Mouse (Mus musculus): ENCODE results near the gene Scyl3. TPM values are rescaled to one million over a fixed set of nuclear protein-coding genes. Genes with fewer than 3 reads are reported as not detected.

Scyl3 gene
- total RNA-seq, 2 experiments from 2014 or later, result 4.3 to 5.9 TPM

- no peak overlapping the region for H3K27ac ChIP-seq
- TF ChIP-seq CTCF (IDR thresholded peaks at IDR 0.05), result no peak
- intact Hi-C loops (cut with DNase I), result loop anchor here (2.0 kb wide), 1 partner anchor 763 kb away; no protein-coding TSS in a partner anchor
- DNase-seq, result no peak
- H3K4me3 ChIP-seq, result no peak overlapping the region
These were observed 16.9 kb upstream of the Scyl3 start for GRCm38 (mm10) chr1:163911981-163912380.

- no peak for DNase-seq
- Histone ChIP-seq H3K4me3 (no peak overlapping the region), H3K27ac (no peak overlapping the region)
- intact Hi-C loops (cut with DNase I), result no loop called here
- no peak for TF ChIP-seq CTCF (IDR thresholded peaks at IDR 0.05)
These were observed 11.3 kb upstream of the Scyl3 start for GRCm38 (mm10) chr1:163917349-163918160.

GRCm38 (mm10) chr1:163924093-163924492 lies 4.8 kb upstream of the Scyl3 start:
- intact Hi-C loops (cut with DNase I), result no loop called here
- DNase-seq, result no peak
- TF ChIP-seq CTCF (IDR thresholded peaks at IDR 0.05), result no peak
- no peak overlapping the region for H3K4me3 ChIP-seq
- H3K27ac ChIP-seq, result no peak overlapping the region

- Histone ChIP-seq H3K27ac (peak overlapping the region; percentile 94), H3K4me3 (peak overlapping the region; percentile 77)
- peak; percentile 91 for DNase-seq
- TF ChIP-seq CTCF (IDR thresholded peaks at IDR 0.05), result no peak
- intact Hi-C loops (cut with DNase I), result no loop called here
These were observed 947 bp downstream of the Scyl3 start for GRCm38 (mm10) chr1:163929636-163930457.

- intact Hi-C loops (cut with DNase I), result no loop called here
- TF ChIP-seq CTCF (IDR thresholded peaks at IDR 0.05), result no peak
- no peak for DNase-seq
These were observed 1.5 kb downstream of the Scyl3 start for GRCm38 (mm10) chr1:163930458-163930794.

GRCm38 (mm10) chr1:163931801-163932200 lies 2.9 kb downstream of the Scyl3 start:
- TF ChIP-seq CTCF (IDR thresholded peaks at IDR 0.05), result no peak
- Histone ChIP-seq H3K27ac (no peak overlapping the region), H3K4me3 (no peak overlapping the region)
- DNase-seq, result no peak
- intact Hi-C loops (cut with DNase I), result no loop called here

More at GRCm38 (mm10) chr1:163930458-163930794, 1.5 kb downstream of the Scyl3 start:
- H3K4me3 ChIP-seq, result peak overlapping the region; percentile 77
- peak overlapping the region; percentile 94 for H3K27ac ChIP-seq

GRCm38 (mm10) chr1:163934591-163934990 lies 5.7 kb downstream of the Scyl3 start:
- intact Hi-C loops (cut with DNase I), result no loop called here
- H3K27ac ChIP-seq, result no peak overlapping the region
- TF ChIP-seq CTCF (IDR thresholded peaks at IDR 0.05), result no peak
- no peak for DNase-seq
- H3K4me3 ChIP-seq, result no peak overlapping the region

- no peak for DNase-seq
- Histone ChIP-seq H3K4me3 (no peak overlapping the region), H3K27ac (no peak overlapping the region)
- no peak for TF ChIP-seq CTCF (IDR thresholded peaks at IDR 0.05)
- intact Hi-C loops (cut with DNase I), result no loop called here
These were observed 13.2 kb downstream of the Scyl3 start for GRCm38 (mm10) chr1:163942056-163942455.

GRCm38 (mm10) chr1:163953396-163953795 lies 24.5 kb downstream of the Scyl3 start:
- no peak overlapping the region for H3K27ac ChIP-seq
- TF ChIP-seq CTCF (IDR thresholded peaks at IDR 0.05), result no peak
- no peak for DNase-seq
- intact Hi-C loops (cut with DNase I), result no loop called here
- no peak overlapping the region for H3K4me3 ChIP-seq

GRCm38 (mm10) chr1:163958036-163958435 lies 29.1 kb downstream of the Scyl3 start:
- Histone ChIP-seq H3K27ac (no peak overlapping the region), H3K4me3 (no peak overlapping the region)
- no peak for DNase-seq
- TF ChIP-seq CTCF (IDR thresholded peaks at IDR 0.05), result no peak
- intact Hi-C loops (cut with DNase I), result no loop called here

- intact Hi-C loops (cut with DNase I), result no loop called here
- Histone ChIP-seq H3K4me3 (no peak overlapping the region), H3K27ac (no peak overlapping the region)
- DNase-seq, result no peak
- TF ChIP-seq CTCF (IDR thresholded peaks at IDR 0.05), result no peak
These were observed 35.2 kb downstream of the Scyl3 start for GRCm38 (mm10) chr1:163964008-163964689.

- intact Hi-C loops (cut with DNase I), result no loop called here
- no peak for DNase-seq
- TF ChIP-seq CTCF (IDR thresholded peaks at IDR 0.05), result no peak
- Histone ChIP-seq H3K4me3 (no peak overlapping the region), H3K27ac (no peak overlapping the region)
These were observed 45.6 kb downstream of the Scyl3 start for GRCm38 (mm10) chr1:163974471-163974870.

- TF ChIP-seq CTCF (IDR thresholded peaks at IDR 0.05), result no peak
- intact Hi-C loops (cut with DNase I), result no loop called here
- H3K4me3 ChIP-seq, result no peak overlapping the region
- no peak for DNase-seq
- H3K27ac ChIP-seq, result no peak overlapping the region
These were observed 46.2 kb downstream of the Scyl3 start for GRCm38 (mm10) chr1:163975088-163975487.

All from gastrocnemius, adult 2 months (tissue).